ENCODE assay signal across 12 mouse cellular contexts in the genomic region with DNA sequence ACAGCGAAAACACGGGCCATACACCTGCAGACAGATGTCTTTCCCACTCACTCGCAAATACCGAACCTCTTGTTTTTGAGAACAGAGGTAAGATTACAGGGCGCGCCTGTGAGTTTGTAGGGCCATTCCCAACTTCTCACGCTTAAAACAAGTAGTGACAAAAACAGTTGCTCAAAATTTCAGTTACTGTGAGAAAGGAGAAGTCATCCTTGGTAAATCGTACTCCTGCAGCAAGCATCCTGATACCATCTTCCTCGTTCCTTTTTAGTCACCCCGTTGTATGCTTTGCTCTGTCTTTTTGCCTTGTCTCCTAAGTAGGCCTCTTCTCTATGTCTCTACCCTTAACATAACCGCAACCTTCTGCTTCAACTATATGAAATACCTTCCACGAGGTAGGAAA. TPM values are rescaled to one million over a fixed set of nuclear protein-coding genes. Genes with fewer than 3 reads are reported as not detected.
DNase-seq lines count a peak whose midpoint lies in the region; ATAC-seq and TF ChIP-seq lines count a peak whose summit lies in the region.
"Had no signal": no experiment of that assay in that cellular context is flagged by ENCODE, and none has a peak within 500 bp of the region (broad histone marks: within the 10 kb centered on the region; RNA-seq: fewer than 3 reads in every experiment).

No protein-coding gene starts in this region.

- dilution Hi-C loops in CH12.LX (cut with MboI; ENCODE audit: extremely low pct_ligation_motif_present, extremely low pct_unique_long_range_greater_than_20kb, low sequenced_read_pairs): no loop called here

- no peak overlapping the region for H3K9ac ChIP-seq in kidney, embryonic 16.5 days (replicated peaks; ENCODE audit: low read length)
- no peak overlapping the region for H3K9ac ChIP-seq in CH12.LX (ENCODE audit: insufficient read depth, low read depth)
- H3K9ac ChIP-seq in liver, embryonic 14.5 days (replicated peaks): no peak overlapping the region

- TF ChIP-seq RAD21 in CH12.LX (IDR thresholded peaks at IDR 0.05; ENCODE audit: low read depth, low read length): no peak

- H3K79me2 ChIP-seq in CH12.LX (replicated peaks; ENCODE audit: control insufficient read depth, extremely low read depth, insufficient read depth, poor library complexity, severe bottlenecking): no peaks in the 10 kb centered on the region

- no peak for TF ChIP-seq POLR2A in CH12.LX (IDR thresholded peaks at IDR 0.05; ENCODE audit: low read depth, low read length)

- no peak for ATAC-seq in kidney, embryonic 16.5 days (ENCODE audit: low FRiP score, low TSS enrichment)
- ATAC-seq in liver, embryonic 14.5 days (ENCODE audit: insufficient read depth): no peak
- ATAC-seq: Patski had no signal

- TF ChIP-seq CTCF in CH12.LX (conservative IDR thresholded peaks at IDR 0.05 in 1 of 2, IDR thresholded peaks at IDR 0.05 in 1 of 2; ENCODE audit: low read depth in 2 of 2, low read length in 2 of 2): no peak
- TF ChIP-seq CTCF in liver, embryonic 14.5 days (IDR thresholded peaks at IDR 0.05; ENCODE audit: low read depth): no peak

- no peaks in the 10 kb centered on the region for H3K27me3 ChIP-seq in kidney, embryonic 16.5 days (ENCODE audit: insufficient read depth, low read length)
- H3K27me3 ChIP-seq in CH12.LX (replicated peaks): peaks cover 2% of the 10 kb centered on the region
- H3K27me3 ChIP-seq in liver, embryonic 14.5 days (ENCODE audit: control insufficient read depth, insufficient read depth, low read length): no peaks in the 10 kb centered on the region

- DNase-seq in kidney, postnatal 4 days: no peak
- peak; percentile 7 for DNase-seq in CD4-positive helper T cell, adult 2 months (ENCODE audit: low read depth, low spot score)
- no peak for DNase-seq in CH12.LX (ENCODE audit: extremely low read depth)
- no peak for DNase-seq in liver, embryonic 14.5 days (ENCODE audit: low read depth in 3 of 3, low spot score in 3 of 3)
- DNase-seq in left cerebral cortex, adult 18-20 months (ENCODE audit: low spot score in 2 of 2): no peak
- no peak for DNase-seq in urinary bladder, postnatal 25 days (ENCODE audit: low spot score)
- DNase-seq: cerebellum, adult 9-11 months; gastrocnemius, postnatal 25 days; layer of hippocampus, adult 9-11 months; lung, adult 2 months had no signal

- no peaks in the 10 kb centered on the region for H3K4me1 ChIP-seq in kidney, embryonic 16.5 days (ENCODE audit: insufficient read depth, low read length)
- peaks cover 9 to 15% of the 10 kb centered on the region in 2 experiments; a peak in 3 of 4 replicates for H3K4me1 ChIP-seq in CH12.LX (ENCODE audit: control insufficient read depth in 1 of 2, insufficient read depth in 2 of 2)
- H3K4me1 ChIP-seq in liver, embryonic 14.5 days (replicated peaks; ENCODE audit: control insufficient read depth in 2 of 2, insufficient read depth in 2 of 2, low read length in 1 of 2): peaks cover 0 to 11% of the 10 kb centered on the region in 2 experiments; a peak in 1 of 4 replicates

- 89% methylated on average over 12 of the region's 12 CpGs for WGBS in kidney, embryonic 16.5 days
- WGBS in liver, embryonic 14.5 days (ENCODE audit: insufficient replicate concordance): 55% methylated on average over 12 of the region's 12 CpGs

- in situ Hi-C loops in CH12.LX (cut with MboI; ENCODE audit: low pct_ligation_motif_present, low pct_unique_long_range_greater_than_20kb, low sequenced_read_pairs): no loop called here

- peak overlapping the region; percentile 67; the same call in 1 of the 2 replicates for H3K4me2 ChIP-seq in kidney, embryonic 16.5 days (replicated peaks; ENCODE audit: low read depth, low read length)
- H3K4me2 ChIP-seq in CH12.LX (ENCODE audit: insufficient read depth, low read depth, poor library complexity, severe bottlenecking): peak overlapping the region; percentile 37
- peak overlapping the region; percentile 67 for H3K4me2 ChIP-seq in liver, embryonic 14.5 days (ENCODE audit: low read depth)

- TF ChIP-seq EP300 in CH12.LX (IDR thresholded peaks at IDR 0.05; ENCODE audit: low read length): no peak
- no peak for TF ChIP-seq EP300 in liver, embryonic 14.5 days (IDR thresholded peaks at IDR 0.05; ENCODE audit: low read depth)

- no peaks in the 10 kb centered on the region for H3K9me3 ChIP-seq in kidney, embryonic 16.5 days (ENCODE audit: low read length)
- no peaks in the 10 kb centered on the region for H3K9me3 ChIP-seq in CH12.LX (replicated peaks; ENCODE audit: low read length)
- no peaks in the 10 kb centered on the region for H3K9me3 ChIP-seq in liver, embryonic 14.5 days (ENCODE audit: control insufficient read depth, low read length)

- no peak overlapping the region for H3K27ac ChIP-seq in kidney, embryonic 16.5 days (ENCODE audit: low read length)
- H3K27ac ChIP-seq in CH12.LX (ENCODE audit: insufficient read depth, low read depth): no peak overlapping the region
- no peak overlapping the region for H3K27ac ChIP-seq in liver, embryonic 14.5 days

- H3K36me3 ChIP-seq in kidney, embryonic 16.5 days (ENCODE audit: insufficient read depth, low read length): no peaks in the 10 kb centered on the region
- no peaks in the 10 kb centered on the region for H3K36me3 ChIP-seq in CH12.LX (replicated peaks in 1 of 2; ENCODE audit: control insufficient read depth in 1 of 2, insufficient read depth in 1 of 2, low read length in 1 of 2)
- no peaks in the 10 kb centered on the region for H3K36me3 ChIP-seq in liver, embryonic 14.5 days (replicated peaks; ENCODE audit: control insufficient read depth, insufficient read depth, low read depth)

- no peak overlapping the region for H3K4me3 ChIP-seq in kidney, embryonic 16.5 days (ENCODE audit: low read length)
- H3K4me3 ChIP-seq in CH12.LX (replicated peaks in 1 of 3; ENCODE audit: low read depth in 2 of 3, low read length in 2 of 3, poor library complexity in 1 of 3): peak overlapping the region in 2 of 3 experiments; percentile 54 to 64
- no peak overlapping the region for H3K4me3 ChIP-seq in liver, embryonic 14.5 days (ENCODE audit: insufficient read depth in 1 of 2, low read depth in 2 of 2, low read length in 2 of 2)

TF ChIP-seq in CH12.LX, 34 proteins besides CTCF, POLR2A, EP300 and RAD21:
- TF ChIP-seq E2F4 (IDR thresholded peaks at IDR 0.05; ENCODE audit: insufficient replicate concordance, low read depth, low read length): no peak
- TF ChIP-seq MXI1 (IDR thresholded peaks at IDR 0.05; ENCODE audit: low read depth, low read length): no peak
- no peak for TF ChIP-seq JUN (IDR thresholded peaks at IDR 0.05; ENCODE audit: insufficient read depth, low read depth, low read length)
- TF ChIP-seq ZMIZ1 (IDR thresholded peaks at IDR 0.05; ENCODE audit: low read depth, low read length): no peak
- TF ChIP-seq MAX (IDR thresholded peaks at IDR 0.05; ENCODE audit: low read length): no peak
- TF ChIP-seq HCFC1 (IDR thresholded peaks at IDR 0.05; ENCODE audit: low read depth, low read length): no peak
- no peak for TF ChIP-seq ETS1 (conservative IDR thresholded peaks at IDR 0.05; ENCODE audit: low read depth, low read length)
- TF ChIP-seq RCOR1 (conservative IDR thresholded peaks at IDR 0.05; ENCODE audit: low read depth, low read length): no peak
- no peak for TF ChIP-seq SIN3A (IDR thresholded peaks at IDR 0.05; ENCODE audit: low read length)
- no peak for TF ChIP-seq ZKSCAN1 (IDR thresholded peaks at IDR 0.05; ENCODE audit: borderline replicate concordance, low read depth, low read length)
- no peak for TF ChIP-seq CHD1 (IDR thresholded peaks at IDR 0.05; ENCODE audit: low read depth, low read length)
- no peak for TF ChIP-seq GABPA (IDR thresholded peaks at IDR 0.05; ENCODE audit: insufficient replicate concordance, low read depth, low read length)
- TF ChIP-seq USF1 (IDR thresholded peaks at IDR 0.05; ENCODE audit: low read depth, low read length): no peak
- no peak for TF ChIP-seq PAX5 (IDR thresholded peaks at IDR 0.05; ENCODE audit: low read length)
- no peak for TF ChIP-seq ZNF384 (IDR thresholded peaks at IDR 0.05; ENCODE audit: low read depth, low read length)
- TF ChIP-seq NELFE (IDR thresholded peaks at IDR 0.05; ENCODE audit: low read depth, low read length): no peak
- no peak for TF ChIP-seq MAFK (IDR thresholded peaks at IDR 0.05; ENCODE audit: insufficient replicate concordance, low read length)

RNA-seq across cellular contexts. Expression of a gene that starts 0.8 kb away (rescaled TPM):
- 27.3 and 28.3 TPM in 2 replicates for polyA plus RNA-seq in kidney, embryonic 16.5 days (2015; fragmentation: Nextera tagmentation; extraction: Ambion mirVana)
- total RNA-seq in CH12.LX (2012; rRNA removed) (2.4 and 3.0 TPM in 2 replicates), CH12.LX (2014; rRNA removed) (5.9 and 6.3 TPM in 2 replicates)
- polyA plus RNA-seq in CH12.LX (2012; ENCODE audit: insufficient read length, low read depth): 6.8 and 7.1 TPM in 2 replicates
- polyA plus RNA-seq in liver, embryonic 14.5 days (2012; rRNA removed): 4.0 and 4.2 TPM in 2 replicates
- 2.5 and 3.4 TPM in 2 replicates for polyA plus RNA-seq in liver, embryonic 14.5 days (2014; fragmentation: Nextera tagmentation; extraction: Ambion mirVana)
- total RNA-seq in left cerebral cortex, adult 18-20 months (2021): 1 to 10 TPM; 1.1 TPM

Comparison
In these comparisons a context has a peak if more than half of its experiments do, and no peak if none do; other contexts are left out.
1. H3K4me3 ChIP-seq: peak in CH12.LX (2 of 3); none in kidney, embryonic 16.5 days (single experiment) and liver, embryonic 14.5 days (0 of 2).
2. Peak in every context shown above with its lines, with median percentiles within 50 percentile points of each other: H3K4me2 ChIP-seq.